Mouse (Mus musculus) cortical plate, adult 2 months (tissue): ENCODE data around the gene Tpm1. TPM values are rescaled to one million over a fixed set of nuclear protein-coding genes. Genes with fewer than 3 reads are reported as not detected.

Experiments
- H3K27ac ChIP-seq: fragments of 200-500 bp; 2 replicates; pipeline ENCODE4 v1.5.1; 2012; ENCODE audit warnings: low read length, control low read depth, inconsistent platforms; ENCODE audit not compliant: insufficient read depth
- H3K4me1 ChIP-seq: fragments of 200-500 bp; 2 replicates; pipeline ENCODE4 v1.6.1; 2011; ENCODE audit warnings: low read length; ENCODE audit not compliant: control insufficient read depth, insufficient read depth
- H3K4me3 ChIP-seq: fragments of 200-500 bp; 2 replicates; pipeline ENCODE4 v1.5.1; 2011; ENCODE audit warnings: mild to moderate bottlenecking, low read length, control low read depth; ENCODE audit not compliant: insufficient read depth
- CTCF ChIP-seq: fragments of 200-500 bp; IDR thresholded peaks from 2 replicates; pipeline ENCODE4 v1.5.1; 2011; ENCODE audit warnings: mild to moderate bottlenecking, control low read depth, low read length; ENCODE audit not compliant: insufficient read depth; ENCODE audit errors: extremely low read depth
- POLR2A ChIP-seq: fragments of 200-500 bp; IDR thresholded peaks from 2 replicates; pipeline ENCODE4 v1.6.1; 2011; ENCODE audit warnings: mild to moderate bottlenecking, low read length, control low read depth; ENCODE audit not compliant: insufficient read depth; ENCODE audit errors: extremely low read depth
- polyA plus RNA-seq: library from polyadenylated mRNA; depleted of rRNA; stranded (reverse); fragments of >200 nt; gene quantifications from 2 replicates; pipeline ENCODE4 v1.2.3, GENCODE M21; 2012

Tpm1 gene
- polyA plus RNA-seq, 1 experiment: 234 TPM

- no peak for TF ChIP-seq CTCF
- no peak for TF ChIP-seq POLR2A
- no peak overlapping the region; the same call in 1 of the 2 replicates for H3K27ac ChIP-seq
- H3K4me3 ChIP-seq: peak overlapping the region; percentile 59
Measured at GRCm38 (mm10) chr9:67046881-67047605, 2.2 kb downstream of the Tpm1 start.

GRCm38 (mm10) chr9:67045966-67046602, 3.1 kb downstream of the Tpm1 start:
- no peak for TF ChIP-seq CTCF
- no peak for TF ChIP-seq POLR2A
- H3K27ac ChIP-seq: no peak overlapping the region
- no peak overlapping the region for H3K4me3 ChIP-seq
- peaks cover 2% of the 10 kb centered on the region; the same call in 1 of the 2 replicates for H3K4me1 ChIP-seq

More at GRCm38 (mm10) chr9:67046881-67047605, 2.2 kb downstream of the Tpm1 start:
- H3K4me1 ChIP-seq: no peaks in the 10 kb centered on the region; the same call in 1 of the 2 replicates

DNA sequence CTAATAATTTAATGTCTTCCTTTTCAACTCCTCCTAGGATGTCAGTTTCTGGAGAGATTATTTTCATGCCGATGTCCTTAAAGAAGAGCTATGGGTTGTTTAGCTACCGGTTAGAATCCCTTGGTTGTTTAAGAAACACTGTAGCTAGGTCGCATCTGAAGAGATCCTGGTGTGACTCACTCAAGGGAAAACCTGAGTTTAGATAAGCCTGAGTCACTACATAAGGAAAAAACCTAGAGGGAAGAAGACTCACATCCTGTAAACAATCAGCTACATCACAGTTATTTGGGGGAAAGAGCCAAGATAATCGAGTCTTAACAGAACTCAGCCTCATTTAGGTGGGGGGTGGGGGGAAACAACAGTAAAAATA, 3.9 kb downstream of the Tpm1 start:
- no peak overlapping the region for H3K4me3 ChIP-seq
- no peak overlapping the region for H3K27ac ChIP-seq
- peaks cover 3% of the 10 kb centered on the region; the same call in 1 of the 2 replicates for H3K4me1 ChIP-seq

DNA sequence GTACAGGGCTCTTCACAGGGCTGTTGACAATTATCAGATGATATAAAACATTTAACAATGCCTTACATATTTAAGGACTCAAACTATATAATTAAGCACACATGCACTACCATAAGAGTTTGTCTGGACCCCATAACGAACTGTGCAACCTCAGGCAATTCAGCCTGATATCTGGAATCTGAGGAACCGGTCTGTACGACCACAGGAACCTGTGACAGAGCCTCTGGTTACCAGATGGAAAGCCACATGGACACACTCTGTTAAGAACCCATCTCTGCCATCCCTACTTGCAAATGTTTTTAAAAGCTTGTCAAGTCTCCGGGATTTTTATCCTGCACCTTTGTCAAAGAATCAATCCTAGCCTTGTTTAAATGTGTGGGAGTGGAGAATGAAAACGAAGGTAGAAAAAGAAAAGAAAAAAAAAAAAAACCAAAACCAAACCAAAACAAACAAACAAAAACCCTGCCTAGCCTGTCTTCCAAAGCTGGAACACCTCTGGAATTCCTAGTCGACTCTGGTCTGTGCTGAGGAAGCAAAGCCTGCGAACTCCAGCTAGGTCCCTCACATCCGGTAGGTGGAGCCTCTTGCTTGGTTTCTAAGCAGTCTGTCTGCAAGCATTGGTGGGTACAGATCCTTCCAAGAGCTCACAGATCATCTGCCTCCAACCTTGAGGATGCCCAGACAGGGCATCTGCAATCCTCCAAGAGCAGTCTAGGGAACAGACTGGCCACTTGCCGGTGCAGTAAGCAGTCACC, 4.5 kb downstream of the Tpm1 start:
- H3K4me1 ChIP-seq: peaks cover 3% of the 10 kb centered on the region; the same call in 1 of the 2 replicates
- no peak overlapping the region for H3K27ac ChIP-seq
- no peak overlapping the region for H3K4me3 ChIP-seq
- TF ChIP-seq CTCF (peak; percentile 80), POLR2A (peak; percentile 41; the same call in 1 of the 2 replicates)

More for the DNA sequence above, 3.9 kb downstream of the Tpm1 start:
- TF ChIP-seq POLR2A (no peak), CTCF (no peak)

DNA sequence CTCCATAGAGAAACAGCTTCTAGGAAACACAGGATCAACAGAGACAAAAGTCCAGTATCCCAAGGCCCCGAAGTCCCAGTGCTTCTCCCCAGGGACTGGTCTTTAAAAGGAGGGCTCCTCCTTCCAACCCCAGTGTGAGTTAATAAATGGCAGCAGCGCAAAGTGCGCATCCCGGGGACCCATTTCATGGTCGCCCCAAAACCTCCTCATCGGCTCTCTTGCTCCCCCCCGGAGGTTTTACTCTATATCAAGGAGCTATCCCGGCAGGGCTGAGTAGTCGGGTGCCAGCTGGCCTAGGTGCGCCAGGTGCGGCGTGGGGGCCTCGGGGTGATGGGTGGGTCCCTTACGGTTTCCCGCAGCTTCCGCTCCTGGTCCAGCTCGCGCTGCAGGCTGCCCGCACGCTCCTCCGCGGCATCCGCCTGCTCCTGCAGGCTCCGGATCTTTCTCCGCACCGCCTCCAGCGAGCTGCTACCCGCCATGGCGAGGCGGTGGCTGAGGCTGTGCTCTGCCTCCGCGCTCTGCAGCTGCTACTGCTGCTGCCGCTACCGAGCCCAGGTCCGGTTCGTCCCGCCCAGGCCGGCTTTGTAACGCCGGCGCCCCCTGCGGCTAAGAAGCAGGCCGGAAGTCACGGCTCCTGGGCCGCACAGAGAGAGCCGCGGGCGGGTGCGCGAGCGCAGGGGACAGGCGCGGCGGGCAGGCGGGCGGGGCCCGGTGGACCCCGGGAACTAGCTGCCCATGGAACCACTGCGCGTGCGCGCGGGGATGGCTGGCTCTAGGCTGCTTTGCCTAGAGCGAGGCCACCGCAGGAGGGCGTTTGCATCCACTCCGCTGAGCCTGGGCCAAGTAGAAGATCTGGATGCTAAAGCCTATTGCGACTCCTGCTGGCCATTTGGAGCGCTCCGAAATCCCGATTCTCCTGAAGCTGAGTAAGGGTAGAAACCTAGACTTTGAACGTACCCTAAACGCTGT, 5.7 kb downstream of the Tpm1 start:
- peak overlapping the region; percentile 73 for H3K4me3 ChIP-seq
- H3K4me1 ChIP-seq: peaks cover 3% of the 10 kb centered on the region; the same call in 1 of the 2 replicates
- TF ChIP-seq POLR2A: peak; percentile 61
- peak; percentile 93 for TF ChIP-seq CTCF
- peak overlapping the region; percentile 92 for H3K27ac ChIP-seq

GRCm38 (mm10) chr9:67042813-67043207, 6.4 kb downstream of the Tpm1 start:
- Histone ChIP-seq H3K27ac (no peak overlapping the region), H3K4me3 (peak overlapping the region; percentile 73), H3K4me1 (peaks cover 3% of the 10 kb centered on the region; the same call in 1 of the 2 replicates)
- no peak for TF ChIP-seq POLR2A
- TF ChIP-seq CTCF: no peak

DNA sequence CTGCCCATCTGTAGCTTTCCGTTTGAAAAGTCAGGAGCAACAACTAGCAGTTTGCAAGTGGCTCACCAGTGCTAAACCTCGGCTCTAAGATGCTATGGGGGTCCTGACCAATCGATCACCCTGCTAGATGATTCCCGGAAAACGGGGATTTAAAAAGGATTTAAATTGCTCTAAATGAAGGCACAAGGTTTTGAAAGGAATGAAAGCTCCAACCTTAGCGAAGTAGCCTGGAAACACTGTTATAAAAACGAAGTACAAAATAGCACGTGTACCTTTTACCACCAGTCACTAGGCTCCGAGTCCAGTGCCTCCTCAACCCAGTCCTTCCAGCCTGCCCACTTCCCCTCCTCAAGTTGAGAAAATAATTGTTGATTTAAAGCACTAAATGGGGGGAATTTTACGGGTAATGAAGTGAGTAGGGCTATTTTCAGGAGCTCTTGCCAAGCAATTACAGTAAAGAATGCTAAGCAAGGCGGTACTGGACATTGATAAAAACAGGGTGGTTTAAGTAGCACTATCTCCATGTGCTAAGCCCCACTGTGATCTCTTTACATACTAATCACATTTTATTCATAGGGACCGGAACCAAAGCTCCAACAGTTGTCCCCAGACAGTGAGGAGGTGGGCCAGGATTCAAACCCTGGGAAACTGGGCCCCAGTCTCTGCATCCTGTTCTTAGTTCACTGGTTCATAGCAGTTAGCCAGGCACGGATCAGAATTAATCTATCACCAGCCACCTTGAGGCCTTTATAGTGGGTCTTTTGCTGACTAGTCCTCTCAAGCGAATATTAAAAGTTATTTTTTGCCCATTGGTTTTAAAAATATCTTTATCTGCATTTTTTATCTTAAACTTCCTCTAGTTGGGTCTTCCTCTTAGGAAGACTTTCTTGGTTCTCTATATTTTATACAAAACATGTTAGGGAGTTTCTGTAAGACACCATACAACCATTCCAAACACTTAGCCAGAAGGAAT, 7.1 kb downstream of the Tpm1 start:
- no peak overlapping the region for H3K27ac ChIP-seq
- TF ChIP-seq CTCF (no peak), POLR2A (no peak)
- peak overlapping the region; percentile 32 for H3K4me3 ChIP-seq
- H3K4me1 ChIP-seq: peaks cover 3% of the 10 kb centered on the region; the same call in 1 of the 2 replicates
